Mouse (Mus musculus) testis, postnatal 10 days (tissue): Measurements from ENCODE around the gene Sf3a3.

Source experiments
- DNase-seq: peaks from one replicate; pipeline ENCODE4 v3.0.0; 2021; ENCODE audit warnings: low spot score

The Sf3a3 gene

DNA sequence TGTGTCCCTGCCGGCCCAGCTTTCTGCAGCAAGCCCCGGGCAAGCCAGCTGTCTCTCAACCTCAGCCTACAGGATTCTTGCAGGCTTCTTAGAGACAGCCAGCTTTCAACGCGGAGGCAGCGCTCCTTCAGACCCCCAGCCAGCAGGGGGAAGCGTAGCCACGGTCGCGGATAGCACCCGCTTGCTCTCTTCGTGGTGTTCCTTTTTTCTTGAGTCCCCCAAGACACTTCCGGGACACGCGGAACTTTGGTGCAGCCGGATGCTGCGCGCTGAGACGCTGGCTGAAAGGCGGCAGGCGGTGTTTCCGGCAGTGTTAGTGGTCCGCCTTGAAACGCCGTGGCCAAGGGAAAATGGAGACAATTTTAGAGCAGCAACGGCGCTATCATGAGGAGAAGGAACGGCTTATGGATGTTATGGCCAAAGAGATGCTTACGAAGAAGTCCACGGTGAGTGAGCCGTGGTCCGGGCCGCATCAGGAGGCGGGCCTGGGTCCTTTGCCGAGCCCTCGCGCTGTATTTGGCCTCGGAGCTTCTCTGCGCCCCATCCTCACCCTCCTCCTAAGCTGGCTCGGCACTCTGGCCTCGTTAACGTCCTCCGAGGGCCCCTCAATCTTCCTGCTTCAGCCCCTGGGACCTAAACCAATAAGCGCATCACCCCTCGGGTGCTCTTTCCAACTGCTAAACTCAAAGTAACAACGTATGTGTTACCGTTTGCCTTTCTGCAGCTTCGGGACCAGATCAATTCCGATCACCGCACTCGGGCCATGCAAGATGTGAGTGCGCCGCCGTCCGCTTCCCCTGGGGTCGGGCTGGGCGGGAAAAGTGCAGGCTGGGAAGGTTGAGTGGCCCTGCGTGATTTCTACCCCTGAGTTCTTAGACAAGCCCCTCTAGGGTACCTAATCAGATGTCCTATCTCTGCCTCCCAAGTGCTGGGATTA lies at the start of gene Sf3a3:
TSS of gene Sf3a3 (plus strand) at position 232 of the 937 bp plus-strand sequence.
- DNase-seq, result peak; percentile 92

DNA sequence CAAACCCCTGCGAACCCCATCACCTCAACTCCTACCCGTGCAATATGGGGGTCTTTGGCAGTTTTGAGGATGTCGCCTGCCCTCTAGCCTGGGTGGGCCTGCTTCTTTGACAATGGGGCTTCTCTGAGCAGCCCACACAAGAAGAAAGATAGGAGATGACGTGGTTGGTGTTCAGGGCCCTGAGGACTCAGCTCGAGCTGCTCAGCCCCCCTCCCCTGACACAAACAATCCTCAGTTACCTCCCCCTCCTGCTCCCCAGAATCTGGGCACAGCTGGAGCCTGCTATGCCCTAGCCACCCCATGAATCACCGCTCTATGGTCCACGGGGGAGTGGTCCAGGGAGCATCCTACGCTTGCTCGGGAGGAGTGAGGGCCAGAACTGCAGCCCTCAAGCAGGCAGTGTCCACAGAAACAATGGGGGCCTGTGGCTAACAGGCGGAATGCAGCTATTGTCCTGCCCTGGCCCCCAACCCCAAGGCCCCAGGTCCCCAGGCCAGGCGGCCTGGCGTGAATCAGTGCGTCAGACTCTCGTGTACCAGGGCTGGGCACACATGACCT lies 47.0 kb upstream of the Sf3a3 start:
- no peak for DNase-seq

DNA sequence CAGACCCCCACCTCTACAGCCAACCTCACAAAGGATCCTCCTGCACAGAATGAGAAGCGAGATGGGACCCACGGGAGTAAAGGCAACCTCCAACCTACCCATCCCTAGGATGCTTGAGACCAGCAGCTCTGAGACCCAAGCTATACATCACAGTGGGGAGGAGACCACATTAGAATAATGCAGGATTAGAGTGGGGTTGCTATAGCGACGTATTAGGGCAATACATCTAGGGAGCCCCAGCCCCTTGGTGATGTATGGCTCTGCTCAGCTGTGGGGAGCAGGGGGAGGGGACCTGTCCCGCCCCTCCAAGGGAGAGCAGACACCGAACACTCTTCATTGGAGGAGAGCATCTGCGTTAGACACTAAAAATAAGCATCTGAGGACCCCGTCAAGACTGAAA lies 46.5 kb upstream of the Sf3a3 start:
- DNase-seq, result no peak

GRCm38 (mm10) chr4:124670232-124670631 lies 44.3 kb upstream of the Sf3a3 start:
- DNase-seq, result no peak

DNA sequence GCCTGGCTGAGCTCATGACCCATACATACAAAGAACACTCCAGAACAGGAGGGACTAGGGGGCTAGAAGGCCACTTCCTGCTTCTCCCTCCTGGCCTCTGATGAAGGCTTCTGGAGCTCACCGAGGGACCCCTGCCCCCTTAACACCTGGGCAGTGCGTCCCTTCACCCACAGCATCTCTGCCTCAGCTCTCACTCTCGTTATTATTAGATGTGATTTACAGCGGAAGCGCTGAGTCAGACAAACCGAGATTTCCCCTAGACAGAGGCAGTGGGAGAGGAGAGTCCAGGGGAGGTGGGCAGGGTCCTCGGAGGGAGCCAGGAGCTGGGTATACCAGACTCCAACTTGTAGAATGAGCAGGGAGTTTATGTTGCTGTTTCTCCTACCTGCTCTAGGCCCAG lies 43.0 kb upstream of the Sf3a3 start:
- DNase-seq, result no peak

DNA sequence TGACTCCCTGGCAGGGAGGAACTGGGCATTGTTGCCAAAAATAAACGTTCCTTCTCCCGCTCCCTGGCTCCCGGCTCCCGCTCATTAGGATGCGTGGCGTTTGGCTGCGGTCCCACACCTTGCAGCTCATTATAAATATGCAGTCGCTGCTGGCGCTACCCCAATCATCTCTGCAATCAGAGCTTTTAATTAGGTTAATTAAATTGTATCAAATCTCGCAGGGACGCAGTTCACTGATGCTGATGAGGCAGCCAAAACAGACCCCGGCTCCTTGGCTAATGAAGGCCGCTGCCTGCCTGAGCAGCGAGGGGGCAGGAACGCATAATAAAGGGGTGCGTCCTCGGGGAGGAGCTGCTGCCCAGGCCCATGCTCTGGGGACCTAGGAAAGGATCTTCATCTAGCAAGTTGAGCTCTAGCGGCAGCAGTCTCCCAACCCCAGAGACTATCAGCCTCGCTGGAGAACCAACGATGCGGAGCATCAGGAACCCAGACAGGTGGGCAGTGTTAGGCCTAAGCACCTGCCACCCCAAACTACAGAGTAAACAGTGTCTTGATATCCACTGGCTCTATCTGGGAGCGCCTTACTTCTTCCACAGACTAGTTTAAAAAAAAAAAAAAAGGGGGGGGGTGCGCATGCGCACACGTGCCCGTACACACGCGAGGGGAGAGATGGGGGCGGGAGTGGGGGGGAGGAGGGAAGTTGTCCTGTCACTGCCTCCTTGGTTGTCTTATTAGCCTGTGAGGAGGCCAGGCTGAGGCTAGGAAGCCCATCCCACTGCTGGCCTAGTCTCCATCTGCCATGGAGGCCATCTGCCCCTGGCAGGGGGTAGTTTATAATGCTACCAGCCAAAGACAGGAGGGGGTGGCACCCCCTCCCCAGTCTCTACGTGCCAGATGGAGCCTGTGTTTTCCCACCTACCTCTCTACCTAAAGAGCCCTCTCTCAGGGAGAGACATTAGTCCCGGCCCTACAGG lies 41.9 kb upstream of the Sf3a3 start:
- no peak for DNase-seq

DNA sequence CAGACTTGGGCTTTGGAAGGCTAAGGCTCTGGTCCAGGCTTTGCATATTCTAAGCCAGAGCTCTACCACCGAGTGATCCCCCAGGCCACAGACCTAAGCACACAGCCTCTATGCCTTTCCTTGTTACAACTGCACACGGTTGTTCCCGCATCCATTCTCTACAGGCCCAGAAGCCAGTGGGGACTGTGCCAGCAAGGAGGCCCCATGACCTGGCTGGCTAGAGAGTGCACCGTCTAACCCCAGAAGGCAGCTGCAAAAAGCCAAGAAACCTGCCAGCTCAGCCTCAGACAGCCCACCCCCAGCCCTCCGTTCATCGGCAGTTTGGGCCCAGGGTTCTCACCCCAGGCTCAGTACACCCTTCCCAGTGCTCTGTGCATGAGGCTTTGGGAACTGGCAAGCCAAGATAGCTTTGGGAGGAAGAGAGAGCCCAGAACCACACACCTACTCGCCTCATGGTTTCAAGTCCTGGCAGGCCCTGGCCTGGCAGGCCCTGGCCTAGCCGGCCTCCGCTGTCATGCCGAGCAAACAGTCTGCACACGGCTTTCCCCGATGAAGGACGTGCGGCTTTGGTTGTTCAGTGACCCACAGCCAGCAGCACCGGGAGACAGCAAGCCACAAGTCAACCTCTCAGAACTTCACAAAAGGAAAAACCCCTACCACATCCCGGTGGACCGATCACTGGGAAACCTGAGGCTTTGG lies 40.1 kb upstream of the Sf3a3 start:
- no peak for DNase-seq

- DNase-seq, result peak; percentile 81
These were observed 39.5 kb upstream of the Sf3a3 start for GRCm38 (mm10) chr4:124675037-124675436.

DNA sequence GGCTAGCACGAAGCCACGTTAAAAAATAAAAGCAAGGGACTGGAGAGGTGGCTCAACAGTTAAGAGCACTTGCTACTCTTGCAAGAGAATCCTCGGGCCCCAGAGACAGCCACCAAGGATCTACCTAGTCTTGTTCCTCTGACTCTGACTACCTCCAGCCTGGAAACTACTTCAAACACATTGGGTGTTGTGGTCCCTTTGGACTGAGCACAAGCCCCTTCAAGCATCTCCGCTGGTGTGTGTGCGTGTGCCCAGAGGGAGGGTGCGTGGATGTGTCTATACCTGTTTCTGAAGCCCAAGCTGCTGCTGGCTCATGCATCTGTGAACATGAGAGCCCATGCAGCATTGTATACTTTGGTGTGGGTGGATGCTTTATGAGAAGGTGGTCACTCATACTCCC lies 38.6 kb upstream of the Sf3a3 start:
- no peak for DNase-seq

DNA sequence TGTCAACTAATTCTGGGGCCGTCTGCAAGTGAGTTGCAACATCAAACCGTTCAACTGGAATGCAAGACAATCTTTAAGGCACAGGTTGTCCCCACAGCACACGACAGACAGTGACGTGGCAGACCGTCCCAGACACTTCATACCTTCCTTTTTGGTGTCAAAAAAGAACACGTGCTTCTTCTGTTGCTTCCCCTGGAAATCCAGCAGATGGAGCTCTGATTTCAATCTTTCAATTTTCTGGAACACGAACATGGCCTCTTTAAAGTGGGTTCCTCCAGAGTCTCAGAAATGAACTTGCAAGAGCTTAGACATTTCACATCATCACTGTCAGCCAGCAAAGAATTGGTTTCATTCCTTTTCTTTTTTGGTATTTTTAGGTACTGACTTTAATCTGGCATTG lies 32.3 kb upstream of the Sf3a3 start:
- DNase-seq, result no peak

GRCm38 (mm10) chr4:124683474-124683873 lies 31.1 kb upstream of the Sf3a3 start:
- DNase-seq, result no peak

GRCm38 (mm10) chr4:124685004-124685403 lies 29.6 kb upstream of the Sf3a3 start:
- no peak for DNase-seq

- no peak for DNase-seq
These were observed 29.1 kb upstream of the Sf3a3 start for GRCm38 (mm10) chr4:124685453-124685852.

- no peak for DNase-seq
These were observed 28.6 kb upstream of the Sf3a3 start for GRCm38 (mm10) chr4:124685897-124686402.

GRCm38 (mm10) chr4:124691455-124691854 lies 23.1 kb upstream of the Sf3a3 start:
- peak; percentile 23 for DNase-seq

- no peak for DNase-seq
These were observed 22.1 kb upstream of the Sf3a3 start for GRCm38 (mm10) chr4:124692416-124692861.

- DNase-seq, result peak; percentile 84
These were observed 21.3 kb upstream of the Sf3a3 start, which contains the start of gene Utp11 for GRCm38 (mm10) chr4:124693135-124693894. TSS of gene Utp11 (minus strand) at chr4:124693600.

DNA sequence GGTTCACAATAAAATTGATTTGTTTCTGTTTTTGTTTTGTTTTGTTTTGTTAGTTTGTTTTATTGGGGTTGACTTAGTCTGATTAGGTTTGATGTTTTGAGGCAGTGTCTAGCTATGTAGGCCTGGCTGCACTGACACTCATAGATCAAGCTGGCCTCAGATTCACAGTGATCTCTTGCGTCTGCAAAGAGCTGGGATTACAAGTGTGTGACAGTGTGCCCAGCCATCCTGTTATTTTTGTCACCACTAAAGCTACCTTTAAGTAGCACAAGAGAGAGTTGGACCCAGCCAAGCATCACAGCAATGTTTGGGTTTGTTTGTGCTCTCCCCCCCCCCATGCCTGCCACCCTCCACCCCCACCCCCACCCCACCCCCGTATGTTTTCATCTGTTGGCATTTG lies 20.0 kb upstream of the Sf3a3 start:
- no peak for DNase-seq

DNA sequence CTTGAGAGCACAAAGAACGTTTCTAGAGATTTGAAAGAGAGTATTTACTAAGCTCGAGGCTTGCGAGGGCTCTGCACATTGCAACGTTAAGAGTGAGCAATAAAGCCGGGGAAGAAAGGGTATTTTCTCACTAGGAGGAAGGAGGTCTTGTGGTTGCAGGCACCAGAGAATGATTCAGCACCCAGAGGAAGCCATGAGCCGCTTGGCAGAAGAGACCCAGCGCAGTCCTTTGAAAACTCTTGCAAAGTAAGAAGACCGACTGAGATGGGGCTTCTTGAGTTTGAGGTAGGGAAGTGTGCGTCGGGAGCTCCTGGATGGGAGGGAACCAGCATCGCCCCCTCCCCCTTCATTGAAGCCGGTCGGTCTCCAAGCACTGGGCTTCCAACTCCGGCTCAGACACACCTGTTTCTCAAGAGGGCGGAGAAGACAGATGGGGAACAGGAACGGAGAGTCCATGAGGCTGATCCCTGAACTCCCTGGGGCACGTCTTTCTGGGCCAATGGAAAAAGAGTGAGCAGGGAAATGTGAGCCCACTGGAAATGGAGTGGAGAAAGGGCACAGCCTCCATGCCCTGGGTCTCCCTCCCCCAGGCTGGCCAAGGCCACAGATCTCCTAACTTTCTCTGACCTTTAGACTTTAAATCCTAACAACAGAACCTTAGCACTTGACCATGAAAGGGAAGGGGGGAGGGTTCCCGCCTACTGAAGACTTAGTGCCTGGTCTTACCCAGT lies 18.6 kb upstream of the Sf3a3 start:
- DNase-seq, result no peak

DNA sequence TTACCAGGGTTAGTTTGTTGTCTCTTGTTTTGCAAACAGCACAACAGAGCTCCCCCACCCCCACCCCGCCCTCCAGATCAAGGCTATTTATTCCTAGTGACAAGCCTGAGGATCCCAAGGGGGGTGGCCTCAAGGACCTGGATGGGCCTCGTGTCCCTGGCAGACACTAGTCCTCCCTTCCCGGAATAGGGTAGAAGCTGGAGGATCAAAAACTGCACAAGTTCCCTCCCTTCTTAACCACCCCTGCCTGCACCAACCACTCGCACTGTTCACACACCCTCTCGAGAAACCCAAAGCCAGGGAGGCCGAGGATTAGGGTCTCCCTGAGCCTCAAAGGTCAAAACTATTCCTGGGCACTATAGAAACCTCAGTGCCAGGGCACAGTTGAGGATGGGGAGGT lies 14.8 kb upstream of the Sf3a3 start:
- no peak for DNase-seq
